Mouse (Mus musculus): Measurements from ENCODE around the gene Rtp4. TPM values are rescaled to one million over a fixed set of nuclear protein-coding genes. Genes with fewer than 3 reads are reported as not detected.

The Rtp4 gene
- polyA plus RNA-seq, 1 experiment from 2014 or later = 3.9 TPM

GRCm38 (mm10) chr16:23597968-23598367, 77.9 kb downstream of the Rtp4 start:
- H3K27ac ChIP-seq (replicated peaks) = no peak overlapping the region
- no peak for ATAC-seq (ENCODE audit: low read depth)
- H3K27me3 ChIP-seq = no peaks in the 10 kb centered on the region
- no peaks in the 10 kb centered on the region for H3K9me3 ChIP-seq
- no peaks in the 10 kb centered on the region for H3K36me3 ChIP-seq
- H3K4me1 ChIP-seq (replicated peaks) = peaks cover 16% of the 10 kb centered on the region
- H3K4me3 ChIP-seq = no peak overlapping the region
- H3K4me2 ChIP-seq = no peak overlapping the region
- H3K9ac ChIP-seq = no peak overlapping the region

- no peak overlapping the region for H3K4me3 ChIP-seq
- no peak for ATAC-seq (ENCODE audit: low read depth)
- no peaks in the 10 kb centered on the region for H3K27me3 ChIP-seq
- 90% methylated on average over 2 of the region's 2 CpGs for WGBS
- no peak overlapping the region for H3K4me2 ChIP-seq
- H3K4me1 ChIP-seq (replicated peaks) = no peaks in the 10 kb centered on the region; the same call in 1 of the 2 replicates
- H3K9ac ChIP-seq = no peak overlapping the region
- no peaks in the 10 kb centered on the region for H3K9me3 ChIP-seq
- no peaks in the 10 kb centered on the region for H3K36me3 ChIP-seq
- H3K27ac ChIP-seq (replicated peaks) = no peak overlapping the region
Measured at GRCm38 (mm10) chr16:23606220-23606619, 86.1 kb downstream of the Rtp4 start.

DNA sequence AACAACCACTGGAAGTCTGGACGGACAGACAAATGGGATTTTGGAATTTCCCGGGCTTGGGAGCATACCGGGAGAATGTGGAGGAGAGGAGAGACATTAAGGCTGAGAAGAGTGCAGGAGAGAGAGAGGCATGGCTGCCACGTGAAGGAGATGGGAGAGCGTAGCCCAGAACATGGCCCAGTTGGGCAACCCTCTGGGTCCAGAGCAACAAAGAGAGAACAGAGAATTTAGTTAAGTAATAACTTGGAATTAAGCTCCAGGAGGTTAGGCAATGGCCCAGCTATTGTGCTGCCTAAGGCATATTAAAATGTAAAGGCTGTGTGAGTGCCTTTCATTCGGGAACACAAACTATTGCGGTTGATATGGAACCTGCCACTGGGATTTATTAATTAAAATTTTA, 86.6 kb downstream of the Rtp4 start:
- Histone ChIP-seq H3K4me1 (replicated peaks) (no peaks in the 10 kb centered on the region; the same call in 1 of the 2 replicates), H3K9ac (no peak overlapping the region), H3K4me2 (no peak overlapping the region), H3K4me3 (no peak overlapping the region), H3K27me3 (no peaks in the 10 kb centered on the region), H3K9me3 (no peaks in the 10 kb centered on the region), H3K36me3 (no peaks in the 10 kb centered on the region), H3K27ac (replicated peaks) (no peak overlapping the region)
- no peak for ATAC-seq (ENCODE audit: low read depth)
- 88% methylated on average over 7 of the region's 7 CpGs for whole genome bisulfite sequencing

DNA sequence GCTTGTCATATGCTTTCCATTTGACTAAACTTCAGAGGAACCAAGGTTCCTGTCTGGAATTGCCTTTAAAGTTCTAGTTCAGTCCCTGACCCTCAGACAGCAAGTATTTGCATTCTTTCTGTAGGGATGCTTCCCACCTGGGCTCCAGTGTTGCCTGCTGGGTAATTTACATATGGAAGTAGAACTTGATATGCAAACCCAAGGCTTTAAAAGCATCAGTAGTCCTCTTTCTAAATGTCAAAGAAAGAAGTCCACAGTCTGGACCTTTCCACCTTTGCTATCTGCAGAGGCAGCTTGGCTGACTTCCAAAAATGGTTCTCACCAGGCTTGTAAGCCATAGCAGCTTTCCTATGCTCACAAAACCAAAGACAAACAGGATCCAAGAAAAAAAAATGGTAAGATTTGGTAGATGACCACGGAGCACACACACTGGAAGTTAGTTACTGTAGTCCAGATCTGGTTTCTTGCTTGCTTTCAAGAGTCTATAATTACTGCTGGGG, 87.9 kb downstream of the Rtp4 start:
- H3K9me3 ChIP-seq = no peaks in the 10 kb centered on the region
- no peak overlapping the region for H3K4me3 ChIP-seq
- no peak overlapping the region for H3K27ac ChIP-seq (replicated peaks)
- no peak overlapping the region for H3K4me2 ChIP-seq
- 37% methylated on average over 1 of the region's 1 CpGs for WGBS
- H3K9ac ChIP-seq = no peak overlapping the region
- no peaks in the 10 kb centered on the region for H3K36me3 ChIP-seq
- ATAC-seq (ENCODE audit: low read depth) = no peak
- no peaks in the 10 kb centered on the region for H3K27me3 ChIP-seq
- no peaks in the 10 kb centered on the region; the same call in 1 of the 2 replicates for H3K4me1 ChIP-seq (replicated peaks)

DNA sequence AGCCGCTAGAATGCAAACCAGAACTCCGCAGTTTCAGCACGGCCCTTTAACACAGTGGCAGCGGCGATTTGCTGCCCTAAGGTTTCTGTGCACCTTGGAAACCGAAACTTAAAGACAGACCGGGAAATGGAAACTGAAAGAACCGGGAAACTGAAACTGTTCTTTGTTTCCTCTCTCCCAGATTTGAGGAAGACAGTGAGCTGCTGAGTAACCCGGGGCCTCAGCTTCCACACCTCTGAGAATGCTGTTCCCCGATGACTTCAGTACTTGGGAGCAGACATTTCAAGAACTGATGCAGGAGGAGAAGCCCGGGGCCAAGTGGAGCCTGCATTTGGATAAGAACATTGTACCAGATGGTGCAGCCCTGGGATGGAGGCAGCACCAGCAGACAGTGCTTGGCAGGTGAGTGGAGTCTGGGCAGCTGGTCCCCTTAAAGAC, 89.7 kb downstream of the Rtp4 start:
- Histone ChIP-seq H3K36me3 (no peaks in the 10 kb centered on the region), H3K27ac (replicated peaks) (no peak overlapping the region), H3K27me3 (no peaks in the 10 kb centered on the region), H3K4me3 (peak overlapping the region; percentile 15; the same call in 1 of the 2 replicates), H3K4me1 (replicated peaks) (no peaks in the 10 kb centered on the region; the same call in 1 of the 2 replicates), H3K9ac (peak overlapping the region; percentile 1; the same call in 1 of the 2 replicates), H3K4me2 (peak overlapping the region; percentile 34), H3K9me3 (no peaks in the 10 kb centered on the region)
- ATAC-seq (ENCODE audit: low read depth) = no peak
- WGBS = 40% methylated on average over 11 of the region's 11 CpGs

GRCm38 (mm10) chr16:23624205-23624604, 104.1 kb downstream of the Rtp4 start:
- 34% methylated on average over 4 of the region's 4 CpGs for WGBS
- Histone ChIP-seq H3K36me3 (no peaks in the 10 kb centered on the region), H3K9ac (no peak overlapping the region), H3K9me3 (no peaks in the 10 kb centered on the region), H3K4me1 (replicated peaks) (no peaks in the 10 kb centered on the region; the same call in 1 of the 2 replicates), H3K27me3 (no peaks in the 10 kb centered on the region), H3K4me3 (no peak overlapping the region), H3K27ac (replicated peaks) (peak overlapping the region; percentile 64), H3K4me2 (no peak overlapping the region)
- ATAC-seq (ENCODE audit: low read depth) = no peak; the same call in 1 of the 2 replicates

GRCm38 (mm10) chr16:23631531-23631930, 111.4 kb downstream of the Rtp4 start:
- H3K9me3 ChIP-seq = no peaks in the 10 kb centered on the region
- H3K27me3 ChIP-seq = no peaks in the 10 kb centered on the region
- H3K4me1 ChIP-seq (replicated peaks) = no peaks in the 10 kb centered on the region
- H3K36me3 ChIP-seq = no peaks in the 10 kb centered on the region
- 73% methylated on average over 2 of the region's 2 CpGs for WGBS
- no peak overlapping the region for H3K4me2 ChIP-seq
- ATAC-seq (ENCODE audit: low read depth) = no peak
- H3K9ac ChIP-seq = no peak overlapping the region
- H3K27ac ChIP-seq (replicated peaks) = no peak overlapping the region
- H3K4me3 ChIP-seq = no peak overlapping the region

DNA sequence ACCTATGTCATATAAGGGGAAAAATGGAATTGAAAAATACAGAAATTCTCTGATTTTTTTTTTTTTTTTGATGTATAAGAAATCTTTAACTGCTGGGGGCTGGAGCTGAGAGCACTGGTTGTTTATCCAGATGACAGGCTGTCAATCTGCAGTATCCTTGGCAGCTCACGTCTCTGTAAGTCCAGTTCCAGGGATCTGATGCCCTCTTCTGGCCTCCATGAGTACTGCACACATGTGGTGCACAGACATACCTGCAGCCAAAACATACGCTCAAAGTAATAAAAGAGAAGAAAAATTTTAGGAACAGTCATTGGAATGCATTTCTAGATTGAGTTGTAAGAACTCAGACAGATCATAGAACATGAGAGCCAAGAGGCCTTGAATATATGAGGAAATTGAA, 112.6 kb downstream of the Rtp4 start:
- Histone ChIP-seq H3K4me2 (no peak overlapping the region), H3K4me3 (no peak overlapping the region), H3K36me3 (no peaks in the 10 kb centered on the region), H3K27me3 (no peaks in the 10 kb centered on the region), H3K4me1 (replicated peaks) (no peaks in the 10 kb centered on the region), H3K9me3 (no peaks in the 10 kb centered on the region), H3K9ac (no peak overlapping the region), H3K27ac (replicated peaks) (no peak overlapping the region)
- WGBS = 68% methylated on average over 2 of the region's 2 CpGs
- ATAC-seq (ENCODE audit: low read depth) = no peak

DNA sequence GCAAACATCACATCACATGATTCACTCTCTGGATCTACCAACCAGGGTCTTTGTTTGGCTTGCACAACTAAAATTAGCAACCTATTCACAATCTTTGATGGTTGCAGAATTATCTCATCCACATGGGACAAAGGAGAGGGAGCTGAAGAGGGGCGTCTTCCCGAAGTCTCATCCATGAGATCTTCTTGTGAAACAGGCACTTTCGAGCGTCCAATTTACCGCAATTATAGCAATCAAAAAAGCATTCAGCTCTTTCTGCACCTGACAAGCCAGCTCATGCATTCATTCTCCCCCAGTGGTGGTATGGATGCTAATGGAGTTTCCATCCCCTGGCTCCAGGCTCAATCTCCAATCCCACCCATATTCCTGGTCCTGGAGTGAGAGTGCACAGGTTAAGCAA, 132.9 kb downstream of the Rtp4 start:
- Histone ChIP-seq H3K4me2 (no peak overlapping the region), H3K27me3 (no peaks in the 10 kb centered on the region), H3K27ac (replicated peaks) (no peak overlapping the region), H3K36me3 (no peaks in the 10 kb centered on the region), H3K4me3 (no peak overlapping the region), H3K9me3 (no peaks in the 10 kb centered on the region), H3K9ac (no peak overlapping the region), H3K4me1 (replicated peaks) (no peaks in the 10 kb centered on the region)
- ATAC-seq (ENCODE audit: low read depth) = no peak
- WGBS = 91% methylated on average over 5 of the region's 5 CpGs

GRCm38 (mm10) chr16:23653479-23653878, 133.4 kb downstream of the Rtp4 start:
- no peak for ATAC-seq (ENCODE audit: low read depth)
- no peak overlapping the region for H3K4me3 ChIP-seq
- 71% methylated on average over 4 of the region's 4 CpGs for WGBS

GRCm38 (mm10) chr16:23659597-23660531, 139.8 kb downstream of the Rtp4 start:
- peaks cover 11% of the 10 kb centered on the region for H3K4me1 ChIP-seq (replicated peaks)
- H3K36me3 ChIP-seq = no peaks in the 10 kb centered on the region
- peak overlapping the region; percentile 50 for H3K27ac ChIP-seq (replicated peaks)
- H3K4me3 ChIP-seq = no peak overlapping the region
- H3K27me3 ChIP-seq = no peaks in the 10 kb centered on the region
- whole genome bisulfite sequencing = 58% methylated on average over 13 of the region's 13 CpGs
- peak; percentile 59; the same call in 1 of the 2 replicates for ATAC-seq (ENCODE audit: low read depth)
- H3K4me2 ChIP-seq = no peak overlapping the region
- H3K9ac ChIP-seq = no peak overlapping the region
- H3K9me3 ChIP-seq = 0 out of 2 replicates have a peak, but pooled peaks cover 4% of the 10 kb centered on the region

More at GRCm38 (mm10) chr16:23653479-23653878, 133.4 kb downstream of the Rtp4 start:
- H3K9me3 ChIP-seq = no peaks in the 10 kb centered on the region
- H3K4me1 ChIP-seq (replicated peaks) = no peaks in the 10 kb centered on the region
- H3K4me2 ChIP-seq = no peak overlapping the region
- H3K27me3 ChIP-seq = no peaks in the 10 kb centered on the region
- no peaks in the 10 kb centered on the region for H3K36me3 ChIP-seq
- no peak overlapping the region for H3K9ac ChIP-seq
- H3K27ac ChIP-seq (replicated peaks) = no peak overlapping the region
